Mouse (Mus musculus) brain, adult 2 months (tissue): ENCODE data around the gene Ppox.

Experiments used
- DNase-seq: peaks from one replicate; pipeline ENCODE4 v3.0.0; 2011; ENCODE audit warnings: low read depth, low spot score

Gene Ppox

DNA sequence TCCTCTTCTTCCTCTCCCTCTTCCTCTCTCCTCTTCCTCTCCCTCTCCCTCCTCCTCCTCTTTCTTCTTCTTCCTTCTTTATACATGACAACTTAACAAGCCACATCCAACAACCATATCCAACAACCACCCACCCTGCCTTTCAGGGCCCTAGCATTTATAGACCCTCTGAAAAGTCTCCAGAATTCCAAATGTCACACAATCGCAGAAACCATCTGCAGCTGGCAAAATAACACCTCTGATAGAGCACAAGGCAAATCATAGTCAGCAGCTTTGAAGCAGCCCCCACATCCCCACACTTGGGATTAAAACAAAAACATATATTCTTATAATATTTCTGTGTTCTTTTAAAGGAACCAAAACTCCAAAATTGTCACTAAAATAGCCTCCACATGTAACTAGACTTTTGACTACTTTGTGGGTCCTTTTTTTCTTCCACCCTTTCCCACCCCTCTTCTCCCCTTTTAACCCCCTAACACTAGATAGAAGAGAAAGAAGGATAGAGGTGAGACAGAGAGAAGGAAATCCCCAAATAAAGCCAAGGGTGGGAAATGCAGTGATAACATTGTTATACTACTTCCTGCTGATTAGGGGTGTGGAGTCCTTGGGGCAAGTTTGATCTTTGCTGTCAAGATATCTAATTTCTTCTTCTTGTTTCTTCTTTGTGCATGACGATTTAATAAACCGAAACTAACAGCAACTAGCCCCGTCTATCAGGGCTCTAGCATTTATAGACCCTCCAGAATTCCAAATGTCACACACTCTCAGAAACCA is 14.8 kb downstream of the Ppox start:
- DNase-seq = peak; percentile 77

DNA sequence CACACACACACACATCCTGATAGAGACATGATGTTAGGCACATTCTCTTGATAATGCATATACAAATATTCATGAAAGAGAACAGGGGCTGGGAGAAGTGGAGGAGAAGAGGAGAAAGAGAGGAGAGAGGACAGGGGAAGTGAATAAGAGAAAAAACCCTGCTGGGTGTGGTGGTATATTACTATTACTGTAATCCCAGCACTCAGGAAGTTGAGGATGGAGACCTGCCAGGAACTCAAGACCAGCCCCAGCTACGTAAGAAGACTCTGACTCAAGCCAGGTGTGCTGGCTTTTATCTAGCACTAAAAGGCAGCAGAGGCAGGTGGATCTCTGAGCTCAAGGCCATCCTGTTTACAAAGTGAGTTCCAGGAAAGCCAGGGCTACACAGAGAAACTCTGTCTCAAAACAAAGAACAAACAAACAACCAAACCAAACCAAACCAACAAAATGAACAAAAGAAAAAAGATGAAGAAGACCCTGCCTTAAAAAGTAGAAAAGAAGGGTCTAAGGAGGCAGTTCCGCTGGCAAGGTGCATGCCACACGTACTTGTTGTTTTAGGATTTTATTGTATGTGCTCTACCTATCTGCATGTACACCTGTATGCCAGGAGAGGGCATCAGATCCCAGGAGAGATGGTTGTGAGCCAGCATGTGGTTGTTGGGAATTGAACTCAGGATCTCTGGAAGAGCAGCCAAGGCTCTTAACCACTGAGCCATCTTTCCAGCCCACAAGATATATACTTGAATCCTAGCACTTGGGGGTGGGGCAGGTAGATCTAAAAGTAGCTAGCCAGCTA is 17.1 kb downstream of the Ppox start:
- DNase-seq = no peak

DNA sequence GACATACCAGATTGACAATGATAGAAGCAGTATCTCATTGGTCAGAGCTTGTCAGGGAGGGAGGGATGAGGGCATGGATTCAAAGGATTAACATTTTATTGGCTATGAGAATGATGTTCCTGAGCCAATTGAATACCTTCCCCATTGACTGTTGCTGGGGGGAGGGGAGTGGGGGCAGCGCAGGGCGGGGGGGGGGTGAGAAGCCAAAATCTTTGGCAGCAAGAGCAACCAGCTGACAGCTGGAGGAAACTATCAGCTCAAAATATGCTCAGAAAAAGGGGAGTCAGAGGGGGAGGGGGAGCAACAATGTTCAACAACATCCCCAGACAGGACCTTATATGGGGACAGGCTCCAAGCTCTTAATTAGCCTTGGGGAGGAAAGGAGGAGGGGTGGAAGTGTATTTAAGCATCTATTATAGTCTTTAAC is 17.8 kb downstream of the Ppox start:
- peak; percentile 94 for DNase-seq

DNA sequence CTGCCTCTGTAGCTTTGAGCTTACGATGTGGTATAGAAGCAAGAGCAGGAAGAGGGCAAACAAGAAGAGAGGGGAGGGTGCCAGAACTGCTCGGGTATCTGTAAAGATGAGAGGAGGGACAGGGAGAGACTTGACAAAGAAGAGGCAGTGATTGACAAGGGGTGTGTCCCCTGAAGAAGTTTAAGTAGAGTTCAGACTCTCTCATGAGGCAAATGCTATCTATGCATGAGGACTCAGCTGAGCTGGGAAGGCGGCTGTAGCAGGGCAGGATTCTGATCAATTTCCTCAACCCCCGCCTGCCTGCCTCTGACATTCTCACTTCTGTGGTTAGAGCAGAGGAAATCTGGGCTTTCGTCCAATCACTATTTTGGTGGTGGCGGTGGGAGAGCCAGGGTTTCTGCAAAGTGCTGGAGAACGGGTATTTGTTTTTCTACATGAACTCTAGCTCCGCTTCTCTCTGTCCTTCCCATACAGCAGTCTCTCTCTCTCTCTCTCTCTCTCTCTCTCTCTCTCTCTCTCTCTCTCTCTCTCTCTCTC is 18.3 kb downstream of the Ppox start:
- peak; percentile 95 for DNase-seq

DNA sequence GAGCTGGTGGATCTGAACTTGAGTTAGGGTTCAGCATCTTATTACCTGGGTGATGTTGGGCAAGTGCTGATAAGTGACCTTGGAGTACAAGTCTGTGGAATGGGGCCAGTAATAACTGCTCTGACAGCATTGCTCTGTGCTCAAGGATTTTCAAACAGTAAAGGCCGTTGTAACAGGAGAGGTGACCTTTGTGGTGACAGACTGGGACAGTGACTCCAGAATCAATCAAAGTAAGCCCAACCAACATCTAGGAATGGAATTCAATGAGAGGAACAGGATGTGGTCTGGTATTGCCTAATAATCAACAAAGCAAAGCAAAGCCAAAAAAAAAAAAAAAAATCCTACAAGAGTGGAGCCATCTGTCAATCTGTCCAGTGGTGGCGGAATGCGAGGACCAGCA is 20.7 kb downstream of the Ppox start:
- no peak for DNase-seq

DNA sequence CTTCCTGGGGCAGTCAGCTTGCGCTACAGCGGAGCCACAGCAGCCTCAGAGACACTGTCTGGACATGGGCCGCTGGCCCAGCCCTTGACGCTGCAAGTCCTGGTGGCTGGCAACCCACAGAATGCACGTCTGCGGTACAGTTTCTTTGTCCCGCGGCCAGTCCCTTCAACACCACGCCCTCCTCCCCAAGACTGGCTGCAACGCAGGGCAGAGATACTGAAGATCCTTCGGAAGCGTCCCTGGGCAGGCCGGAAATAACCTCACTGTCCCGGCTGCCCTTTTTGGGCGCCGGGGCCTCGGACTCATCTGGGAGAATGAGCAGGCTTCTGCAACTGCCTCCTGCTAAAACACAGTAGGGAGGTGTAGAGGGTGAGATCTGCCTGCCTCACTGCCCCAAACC is 22.1 kb downstream of the Ppox start:
- no peak for DNase-seq

DNA sequence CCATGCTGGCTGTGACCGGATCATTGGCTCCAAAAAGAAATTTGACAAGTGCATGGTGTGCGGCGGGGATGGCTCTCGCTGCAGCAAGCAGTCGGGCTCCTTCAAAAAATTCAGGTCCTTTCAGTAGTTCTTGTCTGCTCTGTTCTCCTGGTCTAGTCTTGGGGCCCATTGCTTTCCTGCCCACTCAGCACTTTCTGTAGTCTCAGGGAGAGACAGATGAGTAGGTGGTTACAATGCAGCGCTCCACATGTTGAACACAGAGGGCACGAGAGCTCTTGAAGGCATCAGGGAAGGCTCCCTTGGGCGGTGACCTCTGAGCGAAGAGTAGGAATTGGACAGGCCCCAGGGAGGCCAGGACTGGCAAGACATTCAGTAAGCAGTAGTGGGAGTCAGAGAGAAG is 23.2 kb downstream of the Ppox start:
- DNase-seq = no peak

DNA sequence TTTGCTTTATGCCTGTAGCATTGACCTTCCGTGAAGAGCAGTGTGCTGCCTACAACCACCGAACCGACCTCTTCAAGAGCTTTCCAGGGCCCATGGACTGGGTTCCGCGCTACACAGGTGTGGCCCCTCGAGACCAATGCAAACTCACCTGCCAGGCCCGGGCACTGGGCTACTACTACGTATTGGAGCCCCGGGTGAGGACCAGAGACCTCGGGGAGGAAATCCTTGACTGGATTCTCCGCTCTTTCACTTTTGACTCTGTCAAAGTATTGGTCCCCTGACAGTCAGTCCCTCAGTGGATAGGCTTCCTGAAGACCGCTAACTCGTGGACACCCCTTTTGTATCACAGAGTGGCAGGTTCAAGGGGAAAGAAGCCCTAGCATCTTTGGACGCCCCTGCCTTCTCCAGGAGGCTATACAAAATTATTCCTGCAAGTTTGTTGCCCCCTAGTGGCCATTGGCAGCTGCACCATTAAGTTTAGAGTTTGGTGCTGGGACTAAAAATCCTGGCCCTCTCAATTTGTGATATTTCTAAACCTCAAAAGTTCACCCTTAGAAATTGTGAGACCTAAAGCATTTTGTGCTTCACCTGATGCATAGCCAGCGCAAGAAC is 23.9 kb downstream of the Ppox start:
- DNase-seq = peak; percentile 78

DNA sequence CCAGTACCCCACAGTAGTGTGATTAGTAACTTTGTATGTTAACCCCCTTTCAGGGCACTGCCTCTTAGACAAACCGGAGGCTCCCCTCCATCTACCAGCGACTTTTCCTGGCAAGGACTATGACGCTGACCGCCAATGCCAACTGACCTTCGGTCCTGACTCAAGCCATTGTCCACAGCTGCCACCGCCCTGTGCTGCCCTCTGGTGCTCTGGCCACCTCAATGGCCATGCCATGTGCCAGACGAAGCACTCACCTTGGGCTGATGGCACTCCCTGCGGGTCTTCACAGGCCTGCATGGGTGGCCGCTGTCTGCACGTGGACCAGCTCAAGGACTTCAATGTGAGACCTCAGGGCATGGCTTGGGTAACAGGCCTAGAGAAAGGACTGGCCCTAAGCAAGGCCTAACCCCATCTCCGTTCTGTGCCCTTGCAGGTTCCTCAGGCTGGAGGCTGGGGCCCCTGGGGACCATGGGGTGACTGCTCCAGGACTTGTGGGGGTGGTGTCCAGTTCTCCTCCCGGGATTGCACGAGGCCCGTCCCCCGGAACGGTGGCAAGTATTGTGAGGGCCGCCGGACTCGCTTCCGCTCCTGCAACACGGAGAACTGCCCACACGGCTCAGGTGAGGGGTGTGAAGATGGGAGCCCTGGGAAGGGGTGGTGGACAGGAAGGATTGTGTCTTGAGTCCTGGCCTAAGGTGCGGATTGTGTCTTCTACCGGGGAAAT is 24.7 kb downstream of the Ppox start:
- peak; percentile 61 for DNase-seq

DNA sequence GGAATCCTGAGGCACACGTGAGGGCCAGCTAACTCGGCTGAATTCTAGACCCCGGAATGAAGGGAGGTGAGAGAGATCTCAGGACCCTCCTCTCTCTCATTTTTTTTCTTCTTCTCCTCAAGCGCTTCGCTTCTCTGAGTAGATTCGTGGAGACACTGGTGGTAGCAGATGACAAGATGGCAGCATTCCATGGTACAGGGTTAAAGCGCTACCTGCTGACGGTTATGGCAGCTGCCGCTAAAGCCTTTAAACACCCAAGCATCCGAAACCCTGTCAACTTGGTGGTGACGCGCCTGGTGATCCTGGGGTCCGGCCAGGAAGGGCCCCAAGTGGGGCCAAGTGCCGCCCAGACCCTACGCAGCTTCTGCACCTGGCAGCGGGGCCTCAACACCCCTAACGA is 28.6 kb downstream of the Ppox start:
- no peak for DNase-seq

DNA sequence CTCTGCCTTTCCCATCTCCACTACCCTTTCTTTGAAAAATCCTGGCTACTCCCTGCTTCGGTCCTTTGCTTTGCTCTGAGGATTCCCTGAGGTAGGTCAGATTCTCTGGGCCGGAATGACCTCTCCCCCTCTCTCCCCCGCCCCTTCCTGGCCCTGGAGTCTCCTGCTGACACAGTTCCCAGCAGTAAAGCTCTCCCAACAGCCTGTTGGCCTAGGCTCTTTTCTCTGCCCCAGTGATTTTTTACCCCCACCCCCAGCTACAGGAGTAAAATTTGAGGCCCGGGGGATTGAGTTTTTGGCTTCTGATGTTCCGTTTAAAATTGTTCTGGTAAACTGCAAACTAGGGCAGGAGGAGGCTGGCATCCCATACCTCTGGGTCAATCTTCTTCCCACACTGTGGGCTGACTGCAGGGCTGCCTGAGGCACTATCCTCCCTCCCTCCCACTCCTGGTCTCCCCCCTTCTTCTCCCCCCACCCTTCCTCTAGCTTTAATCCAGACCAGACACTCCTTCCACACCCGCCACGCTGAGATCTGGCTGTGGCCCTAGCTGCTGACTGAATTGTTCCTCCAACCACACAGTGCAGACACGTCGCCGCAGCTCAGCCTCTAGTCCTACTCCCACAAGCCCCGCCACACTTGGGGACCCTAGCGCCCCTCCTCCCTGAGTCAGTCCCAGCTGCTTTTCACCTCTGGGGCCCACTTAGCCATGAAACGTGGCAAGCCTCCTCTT is 29.2 kb downstream of the Ppox start:
- DNase-seq = peak; percentile 45

DNA sequence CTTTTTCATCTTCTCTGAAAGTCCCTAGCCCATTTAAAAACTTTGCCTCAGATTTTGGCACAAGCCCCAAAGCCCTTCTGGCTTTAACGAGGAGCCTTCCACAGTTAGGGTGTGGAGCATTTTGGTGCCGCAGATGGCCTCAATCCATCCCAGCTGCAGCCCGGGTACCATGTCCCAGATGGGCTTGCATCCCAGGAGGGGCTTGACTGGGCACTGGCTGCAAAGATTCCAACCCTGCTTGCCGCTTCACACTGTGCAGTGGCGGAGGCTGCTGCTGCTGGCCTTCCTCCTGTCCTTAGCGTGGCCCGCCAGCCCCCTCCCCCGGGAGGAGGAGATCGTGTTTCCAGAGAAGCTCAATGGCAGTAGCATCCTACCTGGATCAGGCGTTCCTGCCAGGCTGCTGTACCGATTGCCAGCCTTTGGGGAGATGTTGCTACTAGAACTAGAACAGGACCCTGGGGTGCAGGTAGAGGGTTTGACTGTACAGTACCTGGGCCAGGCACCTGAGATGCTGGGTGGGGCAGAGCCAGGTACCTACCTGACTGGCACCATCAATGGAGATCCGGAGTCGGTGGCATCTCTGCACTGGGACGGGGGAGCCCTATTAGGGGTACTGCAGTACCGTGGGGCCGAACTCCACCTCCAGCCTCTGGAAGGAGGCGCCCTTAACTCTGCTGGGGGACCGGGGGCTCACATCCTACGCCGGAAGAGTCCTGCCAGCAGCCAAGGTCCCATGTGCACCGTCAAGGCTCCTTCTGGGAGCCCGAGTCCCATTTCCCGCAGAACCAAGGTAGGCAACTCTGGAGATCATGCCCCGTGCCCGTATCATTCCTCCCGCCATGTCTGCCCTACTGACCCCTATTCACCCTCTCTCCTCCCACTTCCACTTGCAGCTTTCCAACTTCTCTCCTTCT is 30.0 kb downstream of the Ppox start, which contains the start of gene Ndufs2:
Gene Ndufs2, minus strand, starts transcription at position 709 of the 914 bp plus-strand sequence.
- peak; percentile 52 for DNase-seq

DNA sequence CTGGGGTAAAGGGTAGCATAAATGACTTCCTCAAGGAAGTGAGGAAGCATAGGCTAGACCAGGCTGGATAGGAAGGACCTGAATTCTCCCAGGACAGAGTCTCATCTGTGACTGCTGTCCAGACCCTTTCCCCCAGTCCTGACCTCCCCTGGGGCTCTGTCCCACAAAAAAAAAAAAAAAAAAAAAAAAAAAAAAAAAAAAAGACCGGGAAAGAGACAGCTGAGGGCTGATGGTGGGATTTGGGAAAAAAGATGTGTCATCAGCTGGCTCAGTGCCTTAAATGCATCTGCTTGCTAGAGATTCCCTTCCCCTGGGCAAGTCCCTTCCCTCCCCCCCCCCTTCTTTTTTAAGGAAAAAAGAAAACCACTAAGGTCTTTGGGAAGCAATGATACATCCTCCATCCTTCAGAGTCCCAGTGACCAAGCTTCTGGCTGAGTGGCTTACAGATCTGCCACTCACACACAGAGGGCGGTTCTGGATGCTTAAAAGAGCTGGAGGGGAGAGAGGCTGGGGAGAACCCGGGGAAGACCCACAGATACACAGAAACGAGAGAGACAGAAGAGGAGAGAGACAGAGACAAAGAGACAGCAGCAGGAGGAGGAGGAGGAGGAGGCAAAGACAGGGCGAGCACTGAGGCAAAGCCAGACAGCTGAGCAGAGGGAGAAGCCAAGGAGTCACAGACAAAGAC is 30.9 kb downstream of the Ppox start, which contains the start of gene Adamts4:
Gene Adamts4, plus strand, starts transcription at position 509 of the 688 bp plus-strand sequence.
- peak; percentile 90 for DNase-seq

DNA sequence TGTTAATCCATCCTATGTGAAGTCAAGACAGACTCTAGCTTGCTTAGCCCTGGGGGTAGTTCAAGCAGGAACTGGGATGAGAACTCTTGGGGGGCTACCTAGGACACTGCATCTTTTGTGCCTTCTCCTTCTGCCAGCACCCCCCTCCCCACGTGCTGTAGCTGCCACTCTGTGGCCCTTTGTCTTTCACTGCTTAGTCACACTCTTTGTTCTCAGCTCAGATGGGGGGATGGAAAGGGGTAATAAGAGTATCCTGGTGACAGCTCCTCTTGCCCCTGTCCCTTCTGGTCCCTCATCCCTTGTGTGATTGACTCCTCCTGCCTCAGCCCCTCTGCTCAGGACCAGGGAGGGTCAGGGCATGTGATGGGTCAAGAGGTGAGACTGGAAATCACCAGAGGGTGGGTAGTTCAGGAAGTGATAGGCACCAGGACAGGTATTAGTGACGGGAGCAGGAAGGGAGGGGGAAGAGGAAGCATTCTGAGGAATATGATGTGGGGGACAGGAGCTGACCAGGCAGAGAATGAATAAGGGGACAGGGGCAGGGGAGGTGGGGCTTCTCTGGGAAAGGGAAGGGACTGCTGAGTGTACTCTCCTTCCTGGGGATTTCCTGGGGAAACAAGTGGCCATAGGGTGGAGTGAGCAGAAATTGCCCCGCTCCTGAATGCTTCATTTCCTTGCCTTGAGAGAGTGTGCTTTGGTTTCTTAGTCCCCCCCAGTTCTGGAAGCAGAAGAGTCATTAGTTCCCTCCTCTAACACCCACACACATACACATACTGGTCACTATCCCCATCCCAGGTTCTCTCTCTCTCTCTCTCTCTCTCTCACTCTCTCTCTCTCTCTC is 32.4 kb downstream of the Ppox start:
- peak; percentile 90 for DNase-seq

DNA sequence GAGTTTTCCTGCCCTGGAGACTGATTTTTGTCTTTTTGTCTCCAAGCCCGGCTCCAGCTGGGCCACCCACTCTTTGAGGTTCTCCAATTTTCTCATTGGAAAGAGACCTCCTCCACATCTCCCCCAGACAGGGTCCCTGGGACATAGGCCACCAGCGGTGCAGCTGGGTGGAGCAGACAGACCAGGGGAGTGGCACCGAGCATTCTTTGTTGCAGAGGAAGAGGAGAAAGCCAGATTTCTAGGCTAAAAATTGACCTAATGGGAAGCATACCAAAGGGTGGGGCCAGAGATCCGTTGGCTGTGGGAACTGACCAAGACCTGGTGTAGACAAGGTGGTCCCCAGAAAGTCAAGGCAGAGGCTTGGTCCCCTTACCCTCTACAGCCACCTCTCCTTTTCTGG is 33.1 kb downstream of the Ppox start:
- DNase-seq = no peak

DNA sequence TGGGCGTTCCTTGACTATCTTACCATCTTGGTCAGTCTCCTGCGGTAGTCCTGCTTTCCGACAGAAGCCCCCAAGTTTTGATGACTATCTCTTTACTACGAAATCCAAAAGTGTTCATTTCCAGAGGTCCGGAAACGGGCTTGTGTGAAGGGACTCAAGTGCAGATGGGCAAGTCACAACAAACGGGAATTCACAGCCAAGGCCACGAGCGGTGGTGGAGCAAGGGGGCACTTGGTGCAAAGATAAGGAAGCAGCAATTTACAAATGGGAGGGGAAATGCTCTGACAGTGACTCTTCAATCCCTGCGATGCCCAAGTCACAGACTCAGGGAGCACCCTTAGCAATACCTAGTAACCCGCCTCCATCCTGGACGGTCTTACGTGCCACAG is 33.5 kb downstream of the Ppox start:
- DNase-seq = no peak

DNA sequence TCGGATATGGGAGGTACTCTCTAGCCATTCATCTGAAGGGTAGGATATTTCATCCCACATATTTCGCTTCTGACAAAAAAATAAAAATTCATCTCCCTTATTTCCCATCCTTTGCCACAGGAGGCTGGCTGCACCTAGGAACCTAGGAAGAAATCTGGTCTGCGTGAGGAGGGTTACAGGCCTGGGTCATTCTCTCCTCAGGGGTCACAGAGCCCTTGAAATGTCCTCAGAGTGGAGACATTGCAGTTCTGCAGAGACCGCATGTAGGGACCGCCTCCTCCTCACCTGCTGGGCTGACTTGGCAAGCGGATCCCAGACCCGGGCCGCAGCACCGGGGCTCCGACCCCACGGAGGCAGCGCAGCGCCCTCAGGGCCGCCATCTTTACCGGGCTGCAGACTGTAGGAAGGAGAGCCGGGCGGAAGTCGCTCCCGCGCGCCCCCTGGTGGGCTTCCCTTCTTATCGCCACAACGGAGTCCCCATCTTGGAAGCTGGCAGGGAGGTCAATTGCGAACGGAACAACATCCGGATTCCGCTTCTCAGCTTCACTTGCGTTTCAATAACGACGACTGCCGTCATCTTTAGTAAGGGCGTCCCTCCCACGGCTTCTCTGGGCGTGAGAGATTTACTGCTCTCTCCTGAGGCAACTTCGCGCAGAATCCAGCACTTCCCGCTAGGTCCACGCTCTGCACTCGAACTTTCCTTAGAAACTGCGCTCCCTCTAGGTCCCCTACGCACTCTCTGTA is 34.1 kb downstream of the Ppox start:
- peak; percentile 100 for DNase-seq
